Mouse (Mus musculus) G1E-ER4 (cell line): ENCODE data around the gene Kansl1l. TPM values are rescaled to one million over a fixed set of nuclear protein-coding genes. Genes with fewer than 3 reads are reported as not detected.

Experiments
- GATA1 ChIP-seq: IDR thresholded peaks from one replicate; pipeline ENCODE4 v1.8.0; 2012; ENCODE audit warnings: low read length, inconsistent platforms
- polyA plus RNA-seq: library from polyadenylated mRNA; stranded (reverse); fragments of >175 nt; gene quantifications from 2 replicates; pipeline ENCODE4 v1.2.3, GENCODE M21; 2012

Kansl1l gene
- polyA plus RNA-seq, 1 experiment, result 1.1 TPM

DNA sequence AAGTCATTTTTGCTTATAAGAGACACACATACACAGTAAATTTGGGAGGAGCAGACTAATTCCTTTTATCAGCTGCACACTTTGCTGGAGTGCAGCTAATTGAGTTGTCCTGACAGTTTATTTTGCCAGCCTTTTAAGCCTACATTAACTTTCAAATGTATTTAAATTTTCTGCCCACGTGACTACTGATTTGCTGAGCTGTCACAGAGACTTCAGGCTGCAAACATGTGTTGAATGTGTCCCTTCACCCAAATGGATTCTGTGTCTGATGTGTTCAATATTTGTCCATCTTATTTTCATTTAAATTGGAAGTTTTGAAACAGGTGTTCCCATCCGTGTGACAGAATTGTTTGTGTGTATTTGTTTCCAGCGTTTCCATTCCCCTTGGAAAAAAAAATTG is 125.6 kb downstream of the Kansl1l start:
- no peak for TF ChIP-seq GATA1

DNA sequence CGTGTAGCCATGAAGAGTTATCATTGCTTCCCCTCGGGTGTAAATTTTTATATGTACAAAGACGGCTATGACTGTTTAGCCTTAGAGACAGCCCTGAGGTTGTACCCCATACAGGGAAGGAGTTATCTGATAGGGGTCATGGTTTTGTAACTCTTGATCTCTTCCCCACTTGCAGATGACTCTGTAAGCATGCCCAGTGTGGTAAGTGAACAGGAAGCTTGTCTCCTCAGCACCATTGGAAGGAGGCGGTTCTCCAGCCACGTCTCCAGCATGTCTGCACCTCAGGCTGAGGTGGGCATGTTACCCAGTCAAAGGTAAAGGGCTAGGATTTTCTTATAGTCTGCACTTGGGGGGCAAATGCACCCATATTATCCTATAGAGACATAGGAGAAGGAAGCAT is 134.4 kb downstream of the Kansl1l start:
- TF ChIP-seq GATA1, result no peak

DNA sequence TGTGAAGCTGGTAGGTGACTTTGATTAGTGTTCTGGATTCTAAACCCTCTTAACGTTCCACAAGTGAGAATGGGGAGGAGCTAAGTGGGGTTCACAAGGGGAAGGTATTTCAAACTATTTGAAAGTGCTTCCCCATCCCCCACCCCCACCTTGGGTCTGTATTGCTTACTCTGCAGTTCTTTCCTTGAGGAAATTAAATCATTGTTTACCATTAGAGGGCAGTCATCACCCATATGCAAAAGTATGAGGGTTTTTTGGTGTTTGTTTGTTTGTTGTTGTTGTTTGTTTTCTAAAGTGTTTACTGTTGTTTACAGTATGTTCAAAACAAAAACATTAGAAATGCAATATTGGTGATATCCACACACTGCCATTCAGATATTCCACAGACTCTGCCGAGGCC is 138.7 kb downstream of the Kansl1l start:
- TF ChIP-seq GATA1, result no peak

GRCm38 (mm10) chr1:66677928-66678327 is 139.4 kb downstream of the Kansl1l start:
- no peak for TF ChIP-seq GATA1

DNA sequence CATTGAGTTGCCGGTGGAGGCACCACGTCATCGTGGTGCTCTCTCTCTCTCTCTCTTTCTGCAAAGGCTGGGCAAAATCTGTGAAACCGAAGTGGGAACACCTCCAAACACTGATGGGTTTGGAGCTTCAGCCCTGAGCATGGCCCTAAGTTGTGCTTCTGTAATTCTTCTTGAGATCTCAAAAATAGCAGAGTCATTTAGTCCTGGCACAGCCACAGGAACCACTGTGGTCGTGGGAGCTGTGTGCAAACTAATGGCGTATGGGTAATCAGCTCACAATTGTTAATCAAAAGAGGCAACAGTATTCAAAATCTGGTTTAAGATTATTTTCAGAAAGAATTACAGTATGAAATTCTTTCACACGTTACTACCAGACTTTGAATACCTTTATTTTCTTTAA is 144.6 kb downstream of the Kansl1l start:
- no peak for TF ChIP-seq GATA1

- no peak for TF ChIP-seq GATA1
Observed at GRCm38 (mm10) chr1:66671475-66671874, 145.9 kb downstream of the Kansl1l start.

Other genes starting within 250 kb of the Kansl1l start
- gene Rpe, start 116.7 kb downstream of the Kansl1l start, polyA plus RNA-seq, result 21.6 and 25.7 TPM in 2 replicates
- gene Acadl, start 45.7 kb upstream of the Kansl1l start, polyA plus RNA-seq, result 12.3 and 16.6 TPM in 2 replicates
- gene Myl1, start 127.8 kb upstream of the Kansl1l start, polyA plus RNA-seq, result not detected in 2 replicates
- 18.1 and 24.3 TPM in 2 replicates for gene Lancl1, start 221.3 kb upstream of the Kansl1l start, polyA plus RNA-seq